Mouse (Mus musculus) lung, postnatal 25 days (tissue): Measurements from ENCODE around the gene Myoz1.

Experiments used
- DNase-seq: peaks from one replicate; pipeline ENCODE4 v3.0.0; 2022; ENCODE audit warnings: low spot score

Gene Myoz1

DNA sequence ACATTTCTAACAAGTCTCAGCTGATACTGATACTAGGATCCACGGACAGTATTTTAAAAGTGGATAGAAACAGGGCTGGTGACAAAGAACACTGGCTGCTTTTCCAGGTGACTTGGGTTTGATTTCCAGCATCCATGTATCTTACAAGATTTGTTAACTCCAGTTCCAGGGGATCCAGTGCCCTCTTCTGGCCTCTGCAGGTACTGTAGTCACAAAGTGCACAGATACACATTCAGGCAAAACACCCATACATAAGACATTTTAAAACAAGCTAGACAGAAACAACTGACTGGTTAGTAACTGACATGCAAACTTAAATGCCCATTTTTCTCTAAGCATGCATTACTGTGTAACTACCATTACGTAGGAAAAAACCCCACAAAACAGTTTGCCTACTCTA, 16.6 kb upstream of the Myoz1 start:
- no peak for DNase-seq

DNA sequence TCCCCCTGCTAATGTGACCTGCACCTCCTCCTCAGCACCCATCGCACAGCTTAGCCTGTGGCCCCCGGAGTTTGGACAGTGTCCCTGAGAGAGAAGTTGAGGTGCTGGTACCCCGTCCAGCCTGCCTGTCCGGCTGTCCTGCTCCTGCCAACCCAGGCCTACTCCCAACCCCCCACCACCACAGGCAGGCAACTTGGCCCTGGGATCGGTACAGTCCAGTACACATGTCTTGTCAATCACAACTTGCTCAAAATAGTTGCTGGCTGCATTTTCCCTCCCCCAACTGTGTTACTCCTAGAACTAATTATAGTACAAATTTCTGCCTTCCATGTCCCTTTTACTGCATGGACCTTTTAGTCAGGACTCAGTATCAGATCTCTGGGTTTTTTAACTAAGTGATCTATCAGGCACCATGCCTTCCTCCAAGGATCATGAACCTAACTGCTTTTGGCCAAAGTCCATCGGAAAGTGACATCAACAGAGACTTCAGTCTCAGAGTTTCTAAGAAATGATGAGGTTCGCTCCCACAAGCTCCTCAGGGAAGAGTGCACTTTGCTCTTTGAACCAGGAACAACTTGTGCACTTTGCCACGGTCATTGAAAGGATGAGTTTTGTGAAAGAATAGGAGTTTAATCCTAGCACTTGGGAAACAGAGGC, 11.9 kb upstream of the Myoz1 start, which contains the start of gene Synpo2l:
Synpo2l (minus strand) TSS at position 201 of the 657 bp plus-strand sequence.
- DNase-seq, result no peak

DNA sequence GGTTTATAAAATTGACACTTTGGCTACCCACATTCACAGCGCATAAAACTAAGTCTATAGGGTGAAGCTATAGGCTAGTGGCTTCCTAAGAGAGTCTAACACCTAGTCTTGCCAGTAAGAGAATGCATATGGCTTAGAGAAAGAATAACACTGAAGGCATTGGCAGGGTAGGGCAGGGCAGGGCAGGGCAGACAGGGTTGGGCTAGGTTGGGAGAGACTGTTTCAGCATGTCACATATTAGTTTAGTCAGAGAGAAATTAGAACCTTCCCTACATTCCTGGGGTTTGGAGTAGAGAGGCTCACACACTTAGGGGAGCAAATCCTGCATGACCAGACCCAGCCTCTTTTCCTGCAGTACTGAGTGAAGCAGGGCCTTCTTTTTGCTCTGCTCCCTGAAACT, 11.1 kb upstream of the Myoz1 start:
- no peak for DNase-seq

- DNase-seq, result no peak
Observed at GRCm38 (mm10) chr14:20664436-20664835, 8.1 kb upstream of the Myoz1 start.

DNA sequence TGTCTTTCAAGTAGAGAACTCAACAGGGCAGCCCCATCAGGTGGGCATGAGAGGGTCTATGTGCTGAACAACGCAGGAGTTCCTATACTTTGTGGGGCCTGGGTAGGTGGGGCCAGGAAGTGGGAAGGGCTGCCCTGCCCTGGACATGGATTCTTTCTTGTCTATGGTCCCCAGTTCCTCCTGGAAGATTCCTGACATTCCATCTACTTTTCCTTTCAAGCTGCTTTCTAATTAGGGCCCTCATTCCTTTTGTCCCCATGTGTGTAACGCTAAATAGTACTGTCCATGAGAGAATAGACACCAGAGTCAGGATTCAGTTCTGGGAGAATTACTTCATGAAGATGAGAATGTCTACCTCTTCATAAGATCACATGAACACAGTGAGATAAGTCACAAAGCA, 7.3 kb upstream of the Myoz1 start:
- no peak for DNase-seq

DNA sequence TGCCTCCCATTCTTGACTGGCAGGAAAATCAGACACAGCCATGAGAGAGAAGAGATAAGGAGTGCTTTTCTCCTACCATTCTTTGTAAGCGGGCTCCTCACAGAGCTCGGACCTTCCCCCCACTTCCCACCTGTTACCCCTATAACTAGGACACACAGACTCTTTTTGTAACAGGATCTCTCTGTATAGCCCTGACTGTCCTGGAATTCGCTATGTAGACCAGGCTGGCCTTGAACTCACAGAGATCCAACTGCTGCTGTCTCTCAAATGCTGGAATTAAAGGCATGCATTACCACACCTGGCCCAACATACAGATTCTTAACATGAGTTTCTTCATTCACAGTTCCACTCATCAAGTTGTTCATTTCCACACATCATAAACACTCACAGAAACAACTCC, 6.4 kb upstream of the Myoz1 start:
- no peak for DNase-seq

- no peak for DNase-seq
Observed at GRCm38 (mm10) chr14:20661661-20662331, 5.5 kb upstream of the Myoz1 start.

DNA sequence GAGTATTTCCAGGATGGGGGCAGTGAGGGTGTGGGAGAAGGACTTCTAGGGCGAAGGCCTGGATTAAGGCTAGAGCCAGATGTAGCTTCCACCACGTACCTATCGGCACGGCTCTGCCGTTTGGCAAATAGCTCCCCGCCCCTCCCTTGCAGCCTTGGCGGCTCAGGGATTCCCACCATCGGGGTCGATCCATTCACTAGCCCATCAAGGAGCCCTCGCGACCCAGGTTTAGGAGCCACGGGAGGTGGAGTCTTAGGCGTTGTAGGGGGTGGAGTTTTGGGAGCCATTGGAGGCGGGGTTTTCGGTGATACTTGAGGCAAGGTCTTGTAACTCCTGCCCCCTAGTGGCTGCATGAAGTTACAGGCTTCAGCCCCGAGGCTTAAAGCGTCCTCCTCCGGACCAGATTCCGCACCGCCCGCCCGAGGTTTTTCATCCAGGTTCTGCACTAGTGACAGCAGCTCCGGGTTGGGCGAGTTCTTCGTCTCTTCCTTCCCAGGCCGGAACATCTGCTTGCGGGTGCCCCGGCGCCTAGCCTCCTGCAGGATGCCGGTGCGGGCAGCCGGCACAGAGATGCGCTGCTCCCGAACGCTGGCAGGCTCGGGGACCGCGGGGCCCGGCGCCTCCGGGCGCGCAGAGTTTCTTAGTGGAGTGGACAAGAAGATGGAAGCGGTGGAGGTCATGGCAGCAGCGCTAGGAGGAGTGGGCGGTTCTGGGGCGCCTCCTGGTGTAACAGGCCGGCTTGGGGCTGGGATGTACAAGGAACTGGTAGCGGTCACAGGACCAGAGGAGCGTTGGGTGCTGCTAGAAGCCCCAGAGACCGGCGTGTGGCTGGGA, 4.7 kb upstream of the Myoz1 start:
- peak; percentile 96 for DNase-seq

DNA sequence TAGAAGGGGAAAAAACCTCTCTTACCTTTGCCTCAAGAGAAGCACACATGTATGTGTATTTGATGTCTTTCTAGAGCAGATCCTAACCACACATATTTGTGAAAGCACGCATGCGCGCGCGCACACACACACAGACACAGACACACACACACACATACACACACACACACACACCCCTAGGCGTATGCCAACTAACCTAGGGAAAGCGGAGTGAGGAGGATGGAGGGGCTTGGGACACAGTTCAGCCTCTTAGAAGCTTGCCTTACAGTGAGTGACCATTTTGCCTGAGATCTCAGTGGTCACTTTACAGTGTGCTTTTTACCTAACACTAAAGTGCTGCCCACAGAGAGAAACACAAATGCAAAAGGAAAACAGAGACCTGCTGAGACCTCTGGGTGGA, 3.3 kb upstream of the Myoz1 start:
- no peak for DNase-seq

- DNase-seq, result no peak
Observed at GRCm38 (mm10) chr14:20658902-20659301, 2.6 kb upstream of the Myoz1 start.

GRCm38 (mm10) chr14:20658326-20658725, 2.0 kb upstream of the Myoz1 start:
- peak; percentile 70 for DNase-seq

- DNase-seq, result no peak
Observed at GRCm38 (mm10) chr14:20655731-20656130, 609 bp downstream of the Myoz1 start.

DNA sequence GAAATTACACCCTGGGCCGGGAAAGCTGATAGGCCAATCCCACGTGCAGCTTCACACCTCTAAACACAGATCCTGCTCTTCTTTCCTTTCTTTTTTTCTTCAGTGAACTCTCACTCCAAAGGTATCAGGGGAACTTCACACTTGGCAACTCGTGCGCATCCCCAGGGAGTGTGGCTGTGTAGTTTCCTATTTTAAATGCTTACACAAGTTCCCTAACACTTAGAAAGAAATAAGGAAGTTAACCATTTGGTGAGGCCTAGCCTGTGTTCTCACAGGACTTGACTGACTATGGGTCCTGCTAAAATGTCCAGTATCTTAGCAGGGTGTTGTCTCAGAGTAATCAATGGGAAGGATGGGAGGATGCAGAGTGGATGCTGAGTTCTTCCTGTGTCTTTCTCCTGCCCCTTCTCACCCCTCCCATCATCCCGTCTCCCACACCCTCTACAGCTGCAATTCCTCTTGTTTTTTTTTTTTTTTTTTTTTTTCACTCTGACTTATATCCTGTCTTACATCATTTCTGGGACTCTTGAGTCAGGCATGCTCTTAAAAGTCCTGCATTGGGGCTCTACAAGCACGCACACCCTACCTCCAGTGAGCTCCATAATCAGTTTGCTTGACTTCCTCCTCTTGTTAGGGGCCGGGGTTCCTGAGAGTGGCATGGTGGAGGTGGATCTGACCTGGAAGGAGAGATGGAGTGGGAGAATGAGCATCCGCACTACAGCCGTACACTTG, 1.5 kb downstream of the Myoz1 start:
- DNase-seq, result no peak

DNA sequence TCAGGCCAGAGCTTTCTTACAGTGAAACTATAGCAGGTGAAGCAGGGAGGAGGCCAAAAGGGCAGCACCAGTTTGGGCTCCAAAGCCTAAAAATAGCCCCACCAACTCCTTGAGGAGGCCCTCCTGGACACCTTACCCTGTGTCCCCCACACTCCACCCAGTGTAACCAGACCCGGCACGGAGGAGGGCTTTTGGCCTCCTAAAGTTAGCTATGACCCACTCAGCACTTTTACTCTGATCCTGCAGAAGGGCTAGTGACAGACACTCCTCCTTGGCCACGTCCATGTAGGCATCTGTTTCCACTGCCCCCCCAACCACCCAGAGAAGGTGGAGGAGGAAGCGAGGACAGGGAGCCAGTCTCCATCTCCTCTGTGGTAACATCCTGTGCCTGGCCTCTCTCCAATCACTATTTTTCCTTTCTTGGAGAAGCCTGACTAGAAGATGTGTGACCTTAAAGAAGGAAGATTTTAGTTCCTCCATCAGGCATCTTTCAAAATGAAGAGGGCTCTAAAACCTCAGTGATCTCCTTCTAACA, 4.6 kb downstream of the Myoz1 start:
- DNase-seq, result no peak

DNA sequence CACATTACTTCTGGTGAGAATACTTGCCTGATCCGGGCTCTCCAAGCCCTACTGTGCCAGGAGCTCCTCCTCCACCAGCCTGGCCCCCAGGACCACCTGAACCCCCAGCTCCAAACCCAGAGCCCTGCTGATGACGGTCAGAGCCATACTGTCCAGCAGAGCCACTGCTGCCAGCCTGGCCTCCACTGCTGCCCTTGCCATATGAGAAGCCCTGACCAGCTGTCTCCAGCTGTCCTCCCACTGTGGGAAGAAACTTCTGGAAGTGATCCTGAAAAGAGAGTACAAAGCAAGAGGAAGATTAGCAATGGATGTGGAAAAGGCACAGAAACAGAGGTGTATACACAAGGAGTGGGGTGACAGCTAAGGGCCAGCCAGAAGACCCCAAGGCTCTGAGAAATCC, 5.3 kb downstream of the Myoz1 start:
- DNase-seq, result no peak

GRCm38 (mm10) chr14:20646381-20646780, 10.0 kb downstream of the Myoz1 start:
- DNase-seq, result no peak

DNA sequence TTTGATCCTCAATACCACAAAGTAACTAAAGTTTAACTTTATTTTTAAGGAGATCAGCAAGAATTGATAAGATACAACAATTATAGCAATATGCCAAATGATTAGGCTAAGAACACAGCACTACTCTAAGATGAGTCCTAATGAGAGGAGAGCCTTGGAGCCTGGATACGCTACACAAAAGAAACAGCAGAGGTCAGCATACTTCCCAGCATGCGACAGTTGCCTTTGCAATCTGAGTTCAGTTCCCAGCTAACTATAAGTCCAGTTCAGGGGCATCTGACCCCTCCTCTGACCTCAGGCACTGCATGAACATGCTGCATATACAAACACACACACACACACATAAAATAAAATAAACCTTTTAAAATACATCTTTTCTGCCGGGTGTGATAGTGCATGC, 10.8 kb downstream of the Myoz1 start:
- DNase-seq, result no peak

GRCm38 (mm10) chr14:20641438-20641875, 14.9 kb downstream of the Myoz1 start:
- DNase-seq, result no peak

GRCm38 (mm10) chr14:20640644-20641437, 15.5 kb downstream of the Myoz1 start, which contains the start of gene Usp54:
Gene Usp54 (minus strand): TSS chr14:20641063.
- DNase-seq, result peak; percentile 99

DNA sequence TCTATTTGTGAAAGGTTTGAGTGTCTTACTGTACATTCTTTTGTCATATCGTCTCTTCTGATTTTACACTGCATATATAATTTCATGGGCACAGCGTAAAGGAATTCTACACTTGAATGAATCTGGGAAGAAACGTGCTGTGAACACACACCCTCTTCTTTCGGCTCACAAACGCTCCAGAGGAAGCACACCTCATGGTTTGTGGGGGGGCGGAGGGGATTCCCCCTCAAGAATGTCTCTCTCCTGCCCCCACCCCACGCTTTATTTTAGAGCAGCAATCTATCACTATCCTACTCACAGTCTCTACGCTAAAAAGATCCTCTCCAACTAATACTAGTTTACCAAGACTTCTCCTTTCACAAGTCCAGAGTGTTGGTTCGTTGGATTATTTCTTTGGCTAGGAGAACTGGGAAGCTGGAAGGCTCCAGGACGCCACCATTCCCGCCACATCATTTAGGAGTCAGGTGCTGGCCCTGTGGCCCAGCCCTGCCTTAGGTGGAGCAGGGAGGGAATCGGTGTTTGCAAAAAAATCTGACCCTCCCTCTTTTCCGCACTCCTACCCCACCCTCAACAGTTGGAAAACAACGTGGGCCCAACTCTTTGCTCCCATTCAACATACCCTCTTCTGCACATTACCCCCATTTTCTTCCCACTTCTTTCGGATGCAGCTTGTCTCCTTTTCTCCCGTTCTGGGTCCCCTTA, 16.3 kb downstream of the Myoz1 start:
- no peak for DNase-seq
